Mouse (Mus musculus): ENCODE data around the gene Idh2.
"Not testable (repeated sequence)": the region's sequence is repeated elsewhere in the genome, so short reads cannot be mapped to it uniquely, and the experiment has no call there.

The Idh2 gene

DNA sequence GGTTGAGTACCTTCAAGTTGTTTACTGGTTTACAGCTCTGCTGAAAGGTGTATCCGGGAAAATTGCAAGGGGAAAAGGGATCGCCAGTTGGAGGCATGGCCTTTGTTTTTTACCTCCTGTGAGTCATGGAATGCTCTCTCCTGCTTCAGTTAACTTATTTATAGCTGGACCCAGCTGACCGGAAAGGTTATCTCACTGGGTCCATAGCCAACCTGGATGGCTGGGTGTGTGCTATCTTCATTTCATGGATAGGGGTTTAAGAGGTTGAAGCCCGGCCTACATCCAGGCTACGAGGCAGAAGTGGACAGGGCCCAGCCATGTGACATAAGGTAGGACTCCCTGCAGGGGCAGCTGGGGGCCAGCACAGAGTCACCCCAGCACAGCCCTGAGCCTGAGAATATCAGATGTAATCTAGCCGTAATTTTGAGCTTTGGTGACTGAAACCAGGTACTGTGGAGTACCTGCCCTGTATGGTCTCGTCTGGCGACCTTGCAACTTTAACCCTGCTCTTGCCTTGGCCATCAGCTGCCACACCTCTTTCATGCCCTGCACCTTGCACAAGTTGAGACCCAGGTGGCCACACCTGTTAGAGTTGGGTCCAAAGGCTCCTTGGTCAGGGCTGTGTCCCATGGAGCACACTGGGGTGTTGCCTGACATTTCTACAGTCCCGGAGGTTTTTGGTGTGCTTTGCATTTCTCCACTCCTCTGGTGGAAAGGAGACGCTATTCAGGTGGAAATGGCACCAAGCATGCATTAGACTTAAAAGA is 55.0 kb downstream of the Idh2 start:
- no peak for DNase-seq (ENCODE audit: low spot score)

DNA sequence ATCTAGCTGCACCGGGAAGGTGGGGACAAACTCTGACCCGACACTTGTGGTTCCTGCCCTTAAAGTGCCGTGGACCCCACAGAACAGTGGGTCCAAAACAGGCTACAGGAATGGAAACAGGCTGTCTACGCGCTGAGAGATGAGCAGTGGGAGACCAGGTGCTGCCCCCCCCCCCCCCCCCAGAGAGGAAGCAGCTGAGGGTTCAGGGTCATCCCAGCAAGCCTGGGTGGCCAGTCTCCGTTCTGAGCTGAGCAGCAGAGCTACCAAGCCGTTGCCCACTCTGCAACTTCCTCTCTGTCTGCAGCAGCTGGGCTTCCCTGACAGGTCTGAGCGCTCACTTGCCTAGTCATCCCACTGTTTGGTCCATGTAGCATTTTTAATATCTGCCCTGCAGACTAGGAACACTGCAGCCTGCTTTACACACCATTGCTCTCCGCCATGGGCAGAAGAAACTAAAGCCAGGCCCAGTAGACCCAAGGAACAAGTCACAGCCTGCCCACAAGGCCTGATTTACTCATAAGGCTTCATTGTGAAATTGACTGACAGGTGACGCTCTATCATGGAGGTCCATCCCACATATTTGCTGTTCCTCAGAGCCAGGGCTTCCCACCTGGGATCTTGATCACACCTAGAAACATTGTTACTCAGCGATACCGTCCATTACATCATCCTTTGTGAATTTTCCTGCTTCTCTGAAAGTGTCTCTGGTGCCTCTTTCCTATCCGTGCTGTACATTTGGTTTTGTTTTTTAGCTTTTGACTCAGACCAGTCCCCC is 55.9 kb downstream of the Idh2 start:
- no peak for DNase-seq (ENCODE audit: low spot score)

DNA sequence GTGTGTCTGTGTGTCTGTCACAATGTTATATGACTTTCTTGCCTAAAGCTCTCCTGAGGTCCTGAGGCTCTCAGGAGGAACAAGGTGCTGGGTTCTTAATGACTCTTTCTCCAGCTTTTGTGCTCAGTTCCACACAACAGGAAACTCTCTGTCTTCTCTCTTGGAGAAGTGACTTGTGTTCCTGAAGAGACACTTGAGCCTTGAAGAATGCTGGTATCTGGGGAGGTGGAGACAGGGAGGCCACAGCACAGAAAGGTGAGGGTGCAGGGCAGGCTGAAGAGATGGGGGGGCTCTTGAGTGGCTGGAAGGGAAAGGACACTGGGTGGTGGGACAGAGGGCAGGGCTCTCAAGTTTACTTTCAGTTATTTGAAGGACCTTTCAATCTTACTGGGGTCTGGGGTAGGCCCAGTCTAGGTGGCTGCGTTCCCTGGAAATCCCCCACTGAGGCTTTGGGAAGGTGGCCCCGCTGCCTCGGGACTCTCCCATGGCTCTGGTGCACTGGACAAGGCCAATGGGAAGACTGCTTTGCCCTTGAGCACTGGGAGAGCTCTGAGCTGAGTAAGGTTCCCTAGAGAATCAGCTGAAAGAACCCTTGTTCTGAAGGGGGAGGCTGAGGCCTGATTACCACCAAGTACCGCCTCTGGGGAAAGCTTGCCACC is 56.7 kb downstream of the Idh2 start:
- no peak for DNase-seq (ENCODE audit: low spot score)

DNA sequence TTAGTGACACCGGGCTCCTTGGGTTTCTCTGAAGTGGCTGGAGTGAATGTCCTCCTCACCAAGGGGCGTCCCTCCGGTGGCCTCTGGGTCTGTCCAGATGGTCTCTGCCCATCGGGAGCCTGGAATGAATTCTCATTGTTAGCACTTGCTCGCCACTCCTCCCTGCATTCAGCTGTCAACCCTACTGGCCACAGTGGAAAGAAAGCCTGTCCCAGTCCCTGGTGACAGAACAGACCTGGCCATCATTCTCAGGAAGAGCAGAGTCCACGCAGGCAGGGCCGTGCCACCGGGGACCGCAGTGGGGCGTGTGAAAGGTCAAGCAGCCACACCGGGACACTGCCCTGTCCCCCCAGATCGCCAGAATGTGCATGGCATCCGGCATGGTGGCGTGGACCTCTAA is 57.4 kb downstream of the Idh2 start:
- DNase-seq (ENCODE audit: low spot score), result no peak

DNA sequence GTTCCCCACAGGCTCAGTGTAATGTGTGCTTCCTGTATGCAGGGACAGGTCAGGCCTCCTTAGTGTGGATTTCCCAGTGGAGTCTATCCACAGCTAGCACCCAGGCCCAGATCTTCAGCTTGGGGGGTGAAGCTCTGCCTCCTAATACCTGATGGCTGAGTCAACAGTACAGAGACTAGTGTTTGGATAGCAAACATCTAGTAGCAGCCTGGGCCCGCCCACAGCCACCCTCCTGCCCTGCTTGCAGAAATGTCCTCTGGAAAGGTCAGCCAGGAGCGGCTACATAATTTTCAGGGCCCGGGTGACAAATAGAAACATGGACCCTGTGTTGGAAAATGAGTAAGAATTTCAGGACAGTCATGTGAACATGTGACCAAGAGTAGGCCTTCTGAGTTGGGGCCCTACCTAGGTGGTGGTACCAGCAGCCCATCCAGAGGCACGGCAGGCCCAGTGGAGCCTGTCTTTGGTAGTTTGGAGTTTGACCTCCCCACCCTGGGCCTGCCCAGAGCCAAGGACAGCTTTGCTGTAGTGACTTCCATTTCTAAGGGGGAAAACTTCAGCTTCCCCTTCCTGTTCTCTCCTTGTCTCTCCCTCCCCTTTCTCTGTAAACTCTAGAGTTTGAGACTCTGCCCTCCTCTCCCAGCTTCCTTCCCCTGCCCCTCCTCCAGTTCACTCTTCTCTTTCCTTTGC is 58.0 kb downstream of the Idh2 start:
- no peak for DNase-seq (ENCODE audit: low spot score)

DNA sequence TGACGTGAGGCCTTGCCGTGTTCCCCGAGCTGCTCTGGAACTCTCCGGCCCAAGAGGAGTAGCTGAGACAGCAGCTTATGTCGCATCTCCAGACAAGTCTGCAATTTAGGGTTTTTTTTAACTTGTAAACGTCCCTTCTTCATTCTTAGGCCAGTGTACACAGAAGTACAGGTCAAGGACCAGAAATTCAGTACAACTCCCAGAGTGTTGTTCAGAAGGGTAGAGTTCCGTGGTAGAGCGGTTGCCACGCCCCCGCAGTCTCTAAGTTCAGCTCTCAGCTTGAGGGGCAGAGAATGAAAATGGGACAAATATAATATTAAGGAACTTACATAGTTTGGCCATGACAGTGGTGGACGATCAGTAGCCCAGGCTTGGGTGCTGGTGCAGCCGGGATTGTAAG is 59.4 kb downstream of the Idh2 start:
- no peak for DNase-seq (ENCODE audit: low spot score)

- no peak for DNase-seq (ENCODE audit: low spot score)
Observed at GRCm38 (mm10) chr7:80053147-80053546, 62.0 kb downstream of the Idh2 start.

- DNase-seq (ENCODE audit: low spot score), result no peak
Observed at GRCm38 (mm10) chr7:80052261-80052660, 62.9 kb downstream of the Idh2 start.

- no peak for DNase-seq (ENCODE audit: low spot score)
Observed at GRCm38 (mm10) chr7:80051835-80052234, 63.4 kb downstream of the Idh2 start.

- DNase-seq (ENCODE audit: low spot score), result not testable (repeated sequence)
Observed at GRCm38 (mm10) chr7:80050382-80050781, 64.8 kb downstream of the Idh2 start.

- DNase-seq (ENCODE audit: low spot score), result no peak
Observed at GRCm38 (mm10) chr7:80049746-80050145, 65.4 kb downstream of the Idh2 start.

GRCm38 (mm10) chr7:80047041-80047440 is 68.2 kb downstream of the Idh2 start:
- no peak for DNase-seq (ENCODE audit: low spot score)
